Mouse (Mus musculus): ENCODE measurements around the gene Itga7. TPM values are rescaled to one million over a fixed set of nuclear protein-coding genes. Genes with fewer than 3 reads are reported as not detected.
A peak's percentile ranks its signal among the peaks of the same experiment; 100 is the strongest.

Gene Itga7
- polyA plus RNA-seq, 1 experiment, result 44.5 TPM

GRCm38 (mm10) chr10:128911430-128911829 lies 22.2 kb upstream of the Itga7 start:
- no peak for DNase-seq (ENCODE audit: low spot score)

- no peak for DNase-seq (ENCODE audit: low spot score)
Observed at GRCm38 (mm10) chr10:128912268-128912667, 21.4 kb upstream of the Itga7 start.

- DNase-seq (ENCODE audit: low spot score), result no peak
Observed at GRCm38 (mm10) chr10:128912791-128913190, 20.8 kb upstream of the Itga7 start.

DNA sequence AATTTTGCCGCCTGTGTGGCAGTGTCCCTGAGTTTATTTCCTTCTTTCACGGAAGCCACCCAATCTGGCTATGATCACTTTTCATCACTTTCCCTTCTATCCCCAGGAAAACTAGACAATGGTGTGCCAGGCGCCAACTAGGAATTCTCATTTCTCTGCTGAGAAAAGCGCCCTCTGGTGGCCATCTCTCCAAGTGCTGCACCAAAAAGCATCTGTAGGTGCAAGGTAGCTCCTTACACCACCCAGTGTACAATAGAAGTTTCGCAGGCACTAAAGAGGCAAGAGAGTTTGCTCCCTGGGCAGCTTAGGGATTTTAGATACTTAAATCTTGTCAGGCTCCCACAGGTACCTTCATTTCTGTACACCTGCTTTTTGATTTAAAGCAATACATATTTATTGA lies 20.4 kb upstream of the Itga7 start:
- peak; percentile 73 for DNase-seq (ENCODE audit: low spot score)

- DNase-seq (ENCODE audit: low spot score), result no peak
Observed at GRCm38 (mm10) chr10:128913696-128914095, 19.9 kb upstream of the Itga7 start.

- DNase-seq (ENCODE audit: low spot score), result no peak
Observed at GRCm38 (mm10) chr10:128915550-128915949, 18.1 kb upstream of the Itga7 start.

DNA sequence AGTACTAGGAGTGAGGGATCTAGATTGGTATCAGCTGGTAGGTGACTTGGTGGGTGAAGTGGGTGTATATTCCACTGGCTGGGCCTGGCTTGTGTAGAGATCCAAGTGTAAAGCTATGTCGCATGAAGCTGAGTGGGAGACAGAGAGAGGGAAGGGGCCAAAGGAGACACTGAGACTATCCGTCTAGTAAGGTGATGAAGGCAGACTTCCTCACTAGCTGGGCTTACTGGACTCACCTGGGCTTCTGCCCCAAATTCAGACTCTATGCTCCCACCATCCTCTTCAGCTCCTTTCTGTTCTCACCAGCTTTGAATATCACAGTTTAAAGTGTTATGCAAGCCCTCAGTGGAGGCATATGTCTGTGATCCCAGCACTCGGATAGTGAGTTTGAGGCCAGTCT lies 17.0 kb upstream of the Itga7 start:
- no peak for DNase-seq (ENCODE audit: low spot score)

- no peak for DNase-seq (ENCODE audit: low spot score)
Observed at GRCm38 (mm10) chr10:128917400-128917799, 16.2 kb upstream of the Itga7 start.

DNA sequence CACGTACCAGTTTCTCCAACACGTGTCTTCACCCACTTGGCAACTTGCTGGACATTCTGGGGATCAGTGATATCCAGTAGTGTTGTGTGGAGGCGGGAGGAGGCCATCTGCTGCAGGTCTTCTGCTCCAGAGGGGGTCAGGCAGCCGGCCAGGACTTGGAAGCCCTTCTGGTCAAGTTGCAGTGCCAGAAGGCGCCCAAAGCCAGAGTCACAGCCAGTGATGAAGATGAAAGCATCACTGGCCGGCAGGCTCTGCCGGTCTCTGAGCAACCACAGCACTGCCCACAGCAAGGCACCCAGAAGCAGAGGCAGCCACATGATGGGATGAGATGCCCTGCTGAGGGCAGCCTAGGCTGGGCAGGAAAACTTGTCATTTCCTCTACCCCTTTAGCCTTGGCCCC lies 15.4 kb upstream of the Itga7 start:
- DNase-seq (ENCODE audit: low spot score), result peak; percentile 37

DNA sequence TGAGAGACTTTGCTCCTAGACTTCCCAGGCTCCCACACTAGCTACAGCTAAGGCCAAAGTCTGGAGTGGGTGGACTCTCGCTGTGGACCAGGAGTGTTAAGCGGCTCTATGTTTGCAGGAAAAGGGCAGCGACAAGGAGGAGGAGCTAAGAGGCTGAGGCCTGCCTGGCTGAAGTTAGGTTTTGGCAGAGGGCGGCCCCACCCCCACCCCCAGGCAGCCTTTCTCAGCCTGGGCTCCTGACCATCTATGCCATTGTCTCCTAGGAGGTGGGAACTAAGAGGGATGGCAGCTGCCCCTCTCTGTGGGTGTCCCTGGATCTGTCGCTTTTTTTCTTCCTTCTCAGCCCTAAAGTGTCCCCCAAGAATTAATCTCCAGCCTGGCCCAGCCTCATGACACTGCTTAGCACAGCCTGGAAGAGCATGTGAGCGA lies 14.4 kb upstream of the Itga7 start:
- DNase-seq (ENCODE audit: low spot score), result no peak

DNA sequence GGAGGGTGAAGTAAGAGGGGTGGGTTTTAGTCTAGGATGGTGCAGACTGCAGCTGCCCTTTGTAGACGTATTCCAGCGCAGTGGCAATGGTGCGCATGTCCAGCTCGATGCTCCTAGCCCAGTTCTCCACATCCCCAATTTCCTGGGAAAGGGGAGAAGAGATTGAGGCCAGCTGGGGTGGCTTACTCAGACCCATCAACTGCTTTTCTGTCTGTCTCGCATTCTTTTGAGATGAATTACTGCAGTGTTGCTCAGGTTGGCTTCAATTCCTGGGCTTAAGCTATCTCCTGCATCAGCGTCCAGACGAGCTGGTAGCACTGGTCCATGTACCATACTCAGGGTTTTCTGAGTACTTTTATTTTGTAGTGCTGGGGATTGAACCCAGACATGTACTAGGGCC lies 13.7 kb upstream of the Itga7 start:
- DNase-seq (ENCODE audit: low spot score), result no peak

- no peak for DNase-seq (ENCODE audit: low spot score)
Observed at GRCm38 (mm10) chr10:128920736-128921161, 12.9 kb upstream of the Itga7 start.

GRCm38 (mm10) chr10:128921251-128921650 lies 12.4 kb upstream of the Itga7 start:
- no peak for DNase-seq (ENCODE audit: low spot score)

DNA sequence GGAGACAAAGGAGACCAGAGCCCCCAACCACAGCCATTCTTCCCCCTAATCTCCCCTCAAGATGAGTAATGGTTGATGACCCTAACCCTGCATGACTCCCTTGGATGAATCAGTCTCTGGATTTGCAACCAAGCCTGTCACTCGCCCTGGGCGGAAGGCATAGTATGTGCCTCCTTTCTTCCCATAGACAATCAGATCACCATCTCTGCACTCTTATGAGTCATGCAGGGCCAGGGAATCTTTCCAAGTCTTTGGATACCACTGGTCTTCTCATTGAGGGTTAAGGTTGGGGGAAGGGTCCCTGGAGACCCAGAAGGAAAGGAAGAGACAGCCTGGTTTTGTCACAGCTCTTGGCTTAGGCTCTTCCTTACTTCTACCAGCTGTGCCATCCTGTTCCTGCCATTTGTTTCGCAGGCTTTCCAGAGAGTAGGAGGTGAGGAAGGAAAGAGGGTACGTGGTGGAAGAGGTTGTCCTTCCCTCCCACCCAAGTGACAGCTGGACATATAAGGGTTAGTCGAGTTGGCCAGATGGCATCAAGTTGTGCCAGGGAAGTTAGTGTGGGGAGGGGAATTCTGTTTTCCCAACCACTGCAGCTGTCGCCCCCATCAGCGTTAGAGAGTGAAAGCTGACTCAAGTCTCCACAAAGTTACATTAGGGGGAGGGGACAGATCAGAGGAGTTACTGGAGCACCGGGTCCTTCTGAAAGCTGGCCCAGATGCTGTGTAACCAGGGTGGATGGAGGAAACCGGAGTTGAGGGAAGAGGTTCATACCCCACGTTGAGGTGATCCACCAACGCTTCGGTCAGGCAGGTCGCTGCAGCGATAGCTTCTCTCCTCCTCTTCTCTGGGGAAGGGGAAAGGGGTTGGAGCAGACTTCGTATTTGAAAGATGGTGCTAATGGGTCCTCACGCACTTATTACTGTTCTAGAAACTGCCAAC lies 11.5 kb upstream of the Itga7 start:
- DNase-seq (ENCODE audit: low spot score), result no peak

GRCm38 (mm10) chr10:128922822-128923012 lies 10.9 kb upstream of the Itga7 start, which contains the start of gene Rdh5:
Rdh5 (minus strand) TSS chr10:128922888.
- no peak for DNase-seq (ENCODE audit: low spot score)

- peak; percentile 92 for DNase-seq (ENCODE audit: low spot score)
Observed at GRCm38 (mm10) chr10:128923013-128923691, 10.5 kb upstream of the Itga7 start.

GRCm38 (mm10) chr10:128923935-128924334 lies 9.7 kb upstream of the Itga7 start, which contains the start of gene Bloc1s1:
Bloc1s1 (minus strand) TSS chr10:128924035.
- DNase-seq (ENCODE audit: low spot score), result no peak

GRCm38 (mm10) chr10:128928356-128928755 lies 5.3 kb upstream of the Itga7 start:
- no peak for DNase-seq (ENCODE audit: low spot score)

DNA sequence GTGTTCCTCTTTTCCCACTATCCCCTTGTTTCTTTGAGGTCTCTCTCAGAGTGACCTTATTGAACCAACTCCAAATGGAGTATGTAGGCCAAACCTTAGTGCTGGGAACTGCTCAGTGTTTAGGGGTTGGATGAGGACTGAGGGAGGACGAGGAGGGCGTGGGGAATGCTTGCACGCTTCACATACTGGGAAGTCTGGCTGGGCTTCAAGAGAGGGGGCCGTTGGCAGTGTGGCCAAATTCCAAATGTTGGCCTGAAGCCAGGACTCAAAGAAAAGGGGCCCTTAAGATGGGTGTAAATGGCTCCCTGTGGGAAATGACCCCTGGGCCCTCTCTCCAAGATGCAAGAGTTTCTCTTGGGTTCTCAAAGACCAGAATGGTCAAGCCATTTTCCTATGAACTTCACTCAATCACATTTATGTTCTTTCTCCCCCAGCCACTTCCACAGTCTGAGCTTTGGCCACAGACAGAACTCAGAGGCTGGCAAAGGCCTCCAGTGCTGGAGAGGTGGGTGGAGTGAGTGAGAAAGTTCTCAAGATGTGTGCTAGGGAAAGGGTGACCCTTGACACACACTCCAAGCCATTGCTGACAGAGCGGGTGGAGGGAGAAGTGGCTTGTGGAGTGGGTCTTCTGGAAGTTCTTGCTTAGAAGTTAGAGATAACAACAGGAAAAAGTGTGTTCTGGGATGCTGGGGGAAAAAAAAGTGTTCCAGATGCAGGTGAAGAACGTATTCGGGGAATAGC lies 3.8 kb upstream of the Itga7 start:
- no peak for DNase-seq (ENCODE audit: low spot score)

GRCm38 (mm10) chr10:128931441-128931840 lies 2.2 kb upstream of the Itga7 start:
- no peak for DNase-seq (ENCODE audit: low spot score)

- DNase-seq (ENCODE audit: low spot score), result no peak
Observed at GRCm38 (mm10) chr10:128933976-128934721, 531 bp downstream of the Itga7 start.
